Mouse (Mus musculus) liver, embryonic 11.5 days (tissue): ENCODE results near the gene Ahdc1. TPM values are rescaled to one million over a fixed set of nuclear protein-coding genes. Genes with fewer than 3 reads are reported as not detected.

Experiments
- ATAC-seq: fragments of 200-750 bp; cut with Nextera tagmentation; replicated peaks from 2 replicates; pipeline ENCODE4 v1.8.0; 2017; ENCODE audit warnings: moderate number of reproducible peaks, mild to moderate bottlenecking, moderate TSS enrichment, moderate library complexity; ENCODE audit not compliant: low FRiP score
- DNase-seq: peaks from one replicate; pipeline ENCODE4 v3.0.0-alpha.2; 2017; ENCODE audit warnings: low spot score
- H3K27ac ChIP-seq: fragments of 300-500 bp; sonication (generic); 2 replicates; pipeline ENCODE4 v1.5.1; 2014; ENCODE audit warnings: mild to moderate bottlenecking, low read depth, low read length, control low read depth
- H3K27me3 ChIP-seq: fragments of 300-500 bp; sonication (generic); replicated peaks from 2 replicates; pipeline ENCODE4 v1.6.1; 2014; ENCODE audit warnings: low read length, mixed read lengths; ENCODE audit not compliant: control insufficient read depth, insufficient read depth
- H3K36me3 ChIP-seq: fragments of 300-500 bp; sonication (generic); 2 replicates; pipeline ENCODE4 v1.6.1; 2014; ENCODE audit warnings: mild to moderate bottlenecking, low read length, moderate library complexity, mixed read lengths; ENCODE audit not compliant: control insufficient read depth, insufficient read depth
- H3K4me1 ChIP-seq: fragments of 300-500 bp; sonication (generic); replicated peaks from 2 replicates; pipeline ENCODE4 v1.6.1; 2014; ENCODE audit warnings: low read length, mixed read lengths; ENCODE audit not compliant: control insufficient read depth, insufficient read depth
- H3K4me2 ChIP-seq: fragments of 300-500 bp; sonication (generic); 2 replicates; pipeline ENCODE4 v1.6.1; 2014; ENCODE audit warnings: mild to moderate bottlenecking, control low read depth, moderate library complexity
- H3K4me3 ChIP-seq: fragments of 300-500 bp; sonication (generic); 2 replicates; pipeline ENCODE4 v1.5.1; 2014; ENCODE audit warnings: low read depth, low read length, control low read depth
- H3K9ac ChIP-seq: fragments of 300-500 bp; sonication (generic); 2 replicates; pipeline ENCODE4 v1.6.1; 2014; ENCODE audit warnings: low read depth, low read length, control low read depth
- H3K9me3 ChIP-seq: fragments of 300-500 bp; sonication (generic); 2 replicates; pipeline ENCODE4 v1.6.1; 2016; ENCODE audit warnings: low read length, inconsistent platforms, mixed read lengths; ENCODE audit not compliant: control insufficient read depth
- WGBS: fragments of 180-500 bp; shearing (Covaris S2); extraction: QIAGEN DNeasy Blood & Tissue Kit; methylation state at CpG from one replicate; pipeline ENCODE4 v1.1.7; 2014; 5-methylcytosine and 5-hydroxymethylcytosine counted together
- polyA plus RNA-seq: library from polyadenylated mRNA; unstranded; fragments of >200 nt; fragmentation: Nextera tagmentation; extraction: Ambion mirVana; gene quantifications from 2 replicates; pipeline ENCODE4 v1.2.1, GENCODE M21; 2014

The Ahdc1 gene
- polyA plus RNA-seq, 1 experiment from 2014 or later, result 6.1 TPM

DNA sequence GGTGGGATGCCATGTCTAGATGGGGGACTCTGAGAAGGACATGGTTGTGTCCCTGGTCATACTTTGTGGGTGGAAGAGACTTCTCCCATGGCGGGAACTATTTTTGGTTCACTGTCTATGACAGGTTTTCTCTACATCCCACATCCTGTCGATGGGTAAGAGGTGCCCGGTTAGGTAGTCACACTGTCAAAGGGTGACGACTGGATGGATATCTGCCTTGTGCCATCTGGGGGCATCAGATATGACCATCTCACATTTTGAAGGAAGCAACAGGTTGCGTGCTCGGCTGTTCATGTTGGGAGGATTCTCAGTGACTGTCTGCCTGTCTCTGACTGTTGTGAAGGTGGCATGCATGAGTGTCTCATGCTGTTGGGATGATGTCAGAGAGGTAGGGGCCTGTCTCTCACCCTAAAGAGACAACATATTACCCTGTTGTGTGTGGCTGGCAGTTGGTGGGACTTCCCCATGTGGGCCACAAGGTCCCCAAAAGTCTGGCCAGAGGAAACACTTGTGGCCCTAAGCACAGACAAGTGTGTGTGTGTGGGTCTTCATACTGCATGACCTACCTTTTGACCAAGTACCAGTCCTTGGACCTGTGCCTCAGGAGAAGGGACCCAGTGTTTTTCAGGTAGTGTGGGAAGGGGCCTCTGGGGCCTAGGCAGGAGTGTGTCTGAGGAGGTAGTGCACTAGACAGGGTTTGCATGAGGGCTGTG lies 39.9 kb downstream of the Ahdc1 start:
- Histone ChIP-seq H3K27me3 (no peaks in the 10 kb centered on the region), H3K4me2 (no peak overlapping the region), H3K4me1 (peaks cover 63% of the 10 kb centered on the region), H3K36me3 (no peaks in the 10 kb centered on the region), H3K27ac (no peak overlapping the region), H3K9ac (no peak overlapping the region), H3K9me3 (no peaks in the 10 kb centered on the region), H3K4me3 (no peak overlapping the region)
- WGBS, result 63% methylated on average over 6 of the region's 6 CpGs
- DNase-seq (no peak), ATAC-seq (no peak)

DNA sequence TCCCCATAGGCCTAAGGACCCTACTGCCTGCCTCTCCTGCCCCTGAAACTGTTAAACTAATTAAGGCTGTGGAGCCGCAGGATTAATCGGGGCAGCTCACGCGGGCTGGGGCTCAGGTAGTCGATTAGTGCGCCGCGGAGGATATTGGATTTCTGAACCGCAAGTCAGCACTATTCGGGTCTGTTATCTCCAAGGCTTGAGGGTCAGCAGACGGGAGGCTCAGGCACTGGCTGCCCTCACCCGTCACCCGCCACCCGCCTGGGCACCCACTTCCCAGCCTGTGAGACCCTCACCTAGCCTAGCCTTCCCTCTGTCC lies 40.4 kb downstream of the Ahdc1 start:
- peaks cover 63% of the 10 kb centered on the region for H3K4me1 ChIP-seq
- DNase-seq (no peak), ATAC-seq (no peak)
- H3K4me2 ChIP-seq, result no peak overlapping the region
- no peak overlapping the region for H3K4me3 ChIP-seq
- no peak overlapping the region for H3K9ac ChIP-seq
- H3K27me3 ChIP-seq, result no peaks in the 10 kb centered on the region
- no peak overlapping the region for H3K27ac ChIP-seq
- no peaks in the 10 kb centered on the region for H3K36me3 ChIP-seq
- no peaks in the 10 kb centered on the region for H3K9me3 ChIP-seq
- 47% methylated on average over 14 of the region's 14 CpGs for WGBS

DNA sequence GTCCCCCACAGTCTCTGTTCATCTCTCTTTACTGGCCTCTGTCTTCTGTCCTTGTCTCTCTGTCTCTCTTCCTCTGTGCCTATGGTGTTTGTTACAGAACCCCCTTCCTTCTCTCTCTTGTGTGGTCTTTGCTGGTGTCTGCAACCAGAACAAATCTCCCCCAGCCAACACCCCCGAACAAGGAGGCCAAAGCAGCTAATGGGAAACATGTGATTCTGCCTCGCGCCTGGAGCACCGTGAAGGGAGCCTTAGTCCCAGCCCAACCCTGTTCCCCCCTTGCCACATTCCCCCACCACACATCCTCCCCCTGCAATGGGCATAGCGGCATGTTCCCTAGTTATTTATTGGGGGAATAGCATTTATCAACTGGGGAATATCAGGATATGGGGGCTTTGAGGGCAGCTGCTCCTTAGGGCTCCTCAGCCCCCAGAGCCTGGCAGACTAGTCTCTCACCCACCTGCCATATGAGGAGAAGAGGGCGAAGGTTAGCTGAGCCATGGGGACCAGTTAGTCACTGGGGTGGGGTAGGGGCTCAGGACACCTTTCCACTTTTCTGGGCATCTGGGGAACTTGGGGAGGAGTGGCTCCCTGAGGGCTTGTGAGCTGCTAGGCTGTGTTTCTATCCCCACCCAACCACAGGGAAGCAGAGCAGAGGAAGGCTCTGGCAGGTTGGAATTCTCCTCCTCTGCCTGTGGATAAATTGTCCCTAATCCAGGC lies 41.1 kb downstream of the Ahdc1 start:
- WGBS, result 65% methylated on average over 6 of the region's 6 CpGs
- Histone ChIP-seq H3K9ac (no peak overlapping the region), H3K27me3 (no peaks in the 10 kb centered on the region), H3K27ac (no peak overlapping the region), H3K36me3 (no peaks in the 10 kb centered on the region), H3K4me1 (peaks cover 63% of the 10 kb centered on the region), H3K9me3 (no peaks in the 10 kb centered on the region), H3K4me2 (no peak overlapping the region), H3K4me3 (no peak overlapping the region)
- DNase-seq (no peak), ATAC-seq (no peak)

DNA sequence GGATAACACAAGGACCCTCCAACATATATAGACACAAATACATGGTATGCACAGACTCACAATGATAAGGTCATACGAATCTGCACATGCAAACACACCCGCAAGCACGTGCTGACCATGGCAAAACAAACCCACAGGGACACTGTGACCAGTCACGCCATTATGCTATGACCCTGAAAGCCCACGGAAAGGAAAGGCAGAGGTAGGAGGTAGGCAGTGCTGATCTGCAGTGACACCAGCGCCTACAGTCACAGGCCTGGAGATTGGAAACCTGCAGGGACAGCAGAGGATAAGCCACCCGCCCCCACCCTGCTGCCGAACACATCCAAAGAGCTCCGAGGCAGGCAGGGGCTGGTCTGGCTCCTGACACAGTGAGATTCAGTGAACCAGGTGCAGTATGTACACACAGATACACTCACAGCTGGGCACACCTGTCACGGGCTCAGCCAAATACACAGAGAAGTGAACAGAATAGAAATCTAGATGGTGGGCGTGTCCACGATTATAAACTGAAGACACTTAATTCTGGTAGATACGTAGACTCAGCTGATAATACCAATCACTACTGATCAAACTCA lies 42.0 kb downstream of the Ahdc1 start:
- H3K27me3 ChIP-seq, result no peaks in the 10 kb centered on the region
- no peaks in the 10 kb centered on the region for H3K36me3 ChIP-seq
- peaks cover 66% of the 10 kb centered on the region for H3K4me1 ChIP-seq
- no peaks in the 10 kb centered on the region for H3K9me3 ChIP-seq
- no peak overlapping the region for H3K4me2 ChIP-seq
- no peak overlapping the region for H3K27ac ChIP-seq
- 84% methylated on average over 13 of the region's 13 CpGs for WGBS
- H3K4me3 ChIP-seq, result no peak overlapping the region
- no peak overlapping the region for H3K9ac ChIP-seq
- no peak for DNase-seq
- no peak for ATAC-seq

DNA sequence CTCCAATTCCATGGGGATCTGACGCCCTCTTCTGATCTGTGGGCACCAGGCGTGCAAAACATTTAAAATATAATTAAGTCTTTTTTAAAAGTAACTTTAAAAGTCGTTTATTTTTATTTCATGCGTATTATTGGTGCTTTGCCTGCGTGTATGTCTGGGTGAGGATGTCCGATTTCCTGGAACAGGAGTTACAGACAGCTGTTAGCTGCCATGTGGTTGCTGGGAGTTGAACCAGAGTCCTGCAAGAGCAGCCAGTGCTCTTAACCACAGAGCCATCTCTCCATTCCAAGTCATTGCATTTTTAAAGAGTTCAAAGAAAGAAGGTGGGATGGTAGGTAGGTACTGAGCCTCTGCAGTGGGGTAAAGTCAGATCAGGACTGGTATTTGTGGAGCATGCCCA lies 43.5 kb downstream of the Ahdc1 start:
- Histone ChIP-seq H3K9ac (no peak overlapping the region), H3K27ac (no peak overlapping the region), H3K27me3 (no peaks in the 10 kb centered on the region), H3K4me1 (peaks cover 69% of the 10 kb centered on the region), H3K9me3 (no peaks in the 10 kb centered on the region), H3K4me2 (no peak overlapping the region), H3K36me3 (no peaks in the 10 kb centered on the region), H3K4me3 (no peak overlapping the region)
- WGBS, result 79% methylated on average over 6 of the region's 6 CpGs
- no peak for ATAC-seq
- DNase-seq, result no peak

DNA sequence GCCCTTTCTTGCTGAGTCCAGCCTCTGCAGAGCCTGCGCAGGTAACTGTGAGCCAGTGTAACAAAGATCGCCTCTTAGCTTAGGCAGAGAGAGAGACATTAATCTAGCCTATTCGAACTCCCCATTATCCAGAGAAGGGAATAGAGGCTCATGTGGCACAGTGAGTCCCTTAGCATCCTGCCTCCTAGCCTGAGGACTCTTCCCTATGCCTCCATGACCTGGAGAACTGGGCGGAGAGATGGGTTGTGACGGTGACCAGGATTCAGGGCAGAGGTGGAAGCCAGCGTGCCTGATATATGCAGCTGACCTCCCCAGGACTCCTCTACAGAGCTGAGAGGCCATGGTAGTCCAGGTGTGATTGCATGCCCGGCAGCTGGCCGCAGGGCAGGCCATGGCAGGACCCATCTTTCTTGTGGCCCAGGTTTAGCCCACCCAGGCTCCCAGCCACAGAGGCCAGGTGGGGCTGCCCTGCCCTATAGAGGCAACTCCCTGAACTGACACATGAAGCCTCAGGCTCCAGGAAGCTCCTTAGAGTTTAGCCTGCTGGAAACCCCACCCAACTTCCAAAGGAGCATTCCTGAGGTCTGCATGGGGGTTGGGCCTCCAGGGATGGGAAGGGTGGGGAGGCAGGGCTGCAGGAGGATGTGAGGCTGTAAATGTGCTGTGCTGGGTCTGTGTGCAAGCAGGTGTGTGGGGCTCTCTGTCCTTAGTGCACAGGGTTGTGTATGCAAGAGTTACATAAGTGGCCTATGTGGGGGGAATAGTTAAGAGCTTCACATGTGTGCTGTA lies 44.3 kb downstream of the Ahdc1 start:
- Histone ChIP-seq H3K27me3 (no peaks in the 10 kb centered on the region), H3K36me3 (no peaks in the 10 kb centered on the region), H3K9me3 (no peaks in the 10 kb centered on the region), H3K27ac (peak overlapping the region; percentile 79), H3K9ac (no peak overlapping the region), H3K4me2 (no peak overlapping the region), H3K4me1 (peaks cover 69% of the 10 kb centered on the region), H3K4me3 (0 out of 2 replicates have a peak overlapping the region, but pooled peaks have one; percentile 30)
- WGBS, result 80% methylated on average over 8 of the region's 8 CpGs
- DNase-seq (no peak), ATAC-seq (no peak)

DNA sequence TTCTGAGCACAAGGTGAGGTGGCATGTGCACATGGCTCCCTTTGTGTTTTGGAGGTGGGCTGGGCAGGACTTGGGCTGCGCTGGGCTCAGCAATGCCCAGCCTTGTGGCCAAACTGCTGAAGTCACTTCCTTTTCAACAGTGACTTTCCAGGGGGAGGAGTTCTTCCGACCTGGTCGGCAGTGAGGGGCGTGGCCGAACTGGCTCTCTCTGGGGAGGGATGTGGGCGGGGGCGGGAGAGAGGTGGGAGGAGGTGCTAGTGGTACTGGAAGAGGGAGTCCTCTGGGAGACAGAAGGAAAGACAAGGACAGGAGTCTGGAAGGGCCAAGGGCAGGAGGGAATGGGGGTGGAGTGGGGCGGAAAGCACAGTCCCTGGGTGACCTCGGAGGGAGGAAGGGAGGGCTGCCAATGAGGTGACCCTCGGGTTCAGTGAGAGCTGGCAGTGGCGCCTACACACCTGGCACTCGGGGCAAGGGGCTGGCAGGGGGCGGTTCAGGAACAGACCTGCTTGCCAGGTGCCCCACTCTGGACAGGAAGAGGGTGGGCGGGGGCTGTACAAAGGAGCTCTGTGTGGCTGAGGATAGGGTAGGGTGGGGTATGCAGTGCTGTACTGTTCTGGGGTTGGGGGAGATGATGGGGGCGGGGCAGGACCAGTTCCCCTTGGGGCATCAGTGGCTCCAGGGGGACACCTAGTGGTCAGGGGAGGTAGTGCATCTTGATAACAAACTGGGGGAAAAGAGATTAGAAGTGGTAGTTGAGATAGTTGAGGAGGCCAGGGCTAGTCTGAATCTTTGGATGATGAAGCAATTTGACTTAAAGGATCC lies 45.2 kb downstream of the Ahdc1 start:
- Histone ChIP-seq H3K9me3 (no peaks in the 10 kb centered on the region), H3K4me1 (peaks cover 64% of the 10 kb centered on the region), H3K9ac (0 out of 2 replicates have a peak overlapping the region, but pooled peaks have one; percentile 11), H3K27me3 (no peaks in the 10 kb centered on the region), H3K4me2 (peak overlapping the region; percentile 71), H3K27ac (peak overlapping the region; percentile 92), H3K36me3 (peaks cover 8% of the 10 kb centered on the region), H3K4me3 (peak overlapping the region; percentile 30)
- DNase-seq, result peak; percentile 83
- WGBS, result 3% methylated on average over 14 of the region's 15 CpGs
- peak; percentile 45 for ATAC-seq
